Mouse (Mus musculus) CH12.LX (cell line): Measurements from ENCODE around the gene Tmem132c. TPM values are rescaled to one million over a fixed set of nuclear protein-coding genes. Genes with fewer than 3 reads are reported as not detected.
"Not testable (repeated sequence)": the region's sequence is repeated elsewhere in the genome, so short reads cannot be mapped to it uniquely, and the experiment has no call there.

Source experiments
- DNase-seq: peaks from one replicate; pipeline ENCODE4 v3.0.0-alpha.2; 2013; ENCODE audit errors: extremely low read depth
- H3K27ac ChIP-seq: 2 replicates; pipeline ENCODE4 v1.5.1; 2012; ENCODE audit warnings: low read depth, mild to moderate bottlenecking, control low read depth, moderate library complexity; ENCODE audit not compliant: insufficient read depth
- H3K27me3 ChIP-seq: replicated peaks from 2 replicates; pipeline ENCODE3; 2012; ENCODE audit warnings: inconsistent platforms
- H3K36me3 ChIP-seq, 2 experiments: replicated peaks in 1 of 2; 2 replicates each; pipeline versions ENCODE3 to v1.6.1; 2012; ENCODE audit warnings: inconsistent platforms in 1 of 2, low read length in 1 of 2, mild to moderate bottlenecking in 1 of 2, mixed read lengths in 1 of 2, moderate library complexity in 1 of 2; ENCODE audit not compliant: control insufficient read depth in 1 of 2, insufficient read depth in 1 of 2
- H3K4me1 ChIP-seq, 2 experiments: 2 replicates each; pipeline ENCODE4 v1.6.1; 2012; ENCODE audit warnings: inconsistent platforms in 1 of 2, moderate library complexity in 1 of 2; ENCODE audit not compliant: insufficient read depth in 2 of 2, control insufficient read depth in 1 of 2
- H3K4me2 ChIP-seq: 2 replicates; pipeline ENCODE4 v1.6.1; 2012; ENCODE audit warnings: low read depth, mild to moderate bottlenecking, control low read depth; ENCODE audit not compliant: poor library complexity, insufficient read depth, severe bottlenecking
- H3K4me3 ChIP-seq, 3 experiments: fragments of 150-350 bp in 1 of 3; sonication (generic) in 1 of 3; replicated peaks in 1 of 3; 2 replicates each; pipeline versions ENCODE3 to v1.5.1; 2011 to 2012; ENCODE audit warnings: low read depth in 2 of 3, low read length in 2 of 3, mild to moderate bottlenecking in 2 of 3, moderate library complexity in 2 of 3, control low read depth in 1 of 3, improper control_type of control experiment in 1 of 3, inconsistent platforms in 1 of 3, mixed read lengths in 1 of 3; ENCODE audit not compliant: poor library complexity in 1 of 3
- H3K79me2 ChIP-seq: replicated peaks from 2 replicates; pipeline ENCODE4 v1.6.1; 2012; ENCODE audit warnings: mild to moderate bottlenecking, moderate library complexity; ENCODE audit not compliant: control insufficient read depth, poor library complexity, insufficient read depth, severe bottlenecking; ENCODE audit errors: extremely low read depth
- H3K9ac ChIP-seq: 2 replicates; pipeline ENCODE4 v1.6.1; 2012; ENCODE audit warnings: low read depth, mild to moderate bottlenecking, control low read depth, moderate library complexity; ENCODE audit not compliant: insufficient read depth
- H3K9me3 ChIP-seq: replicated peaks from 2 replicates; pipeline ENCODE3; 2012; ENCODE audit warnings: low read length, inconsistent platforms, mixed read lengths
- BHLHE40 ChIP-seq: IDR thresholded peaks from 2 replicates; pipeline ENCODE4 v1.6.1; 2011; ENCODE audit warnings: mild to moderate bottlenecking, low read depth, low read length, improper control_type of control experiment
- CHD1 ChIP-seq: IDR thresholded peaks from 2 replicates; pipeline ENCODE4 v1.6.1; 2012; ENCODE audit warnings: low read depth, low read length, improper control_type of control experiment, inconsistent platforms
- CTCF ChIP-seq, 2 experiments: IDR thresholded peaks in 1 of 2; conservative IDR thresholded peaks in 1 of 2; 2 replicates each; pipeline ENCODE4 v1.5.1; 2011 to 2012; ENCODE audit warnings: low read depth in 2 of 2, low read length in 2 of 2, improper control_type of control experiment in 1 of 2, inconsistent platforms in 1 of 2, mild to moderate bottlenecking in 1 of 2, moderate library complexity in 1 of 2
- E2F4 ChIP-seq: IDR thresholded peaks from 2 replicates; pipeline ENCODE4 v1.6.1; 2011; ENCODE audit warnings: low read depth, low read length, improper control_type of control experiment; ENCODE audit not compliant: insufficient replicate concordance
- GABPA ChIP-seq: IDR thresholded peaks from 2 replicates; pipeline ENCODE4 v1.6.1; 2012; ENCODE audit warnings: low read depth, low read length, improper control_type of control experiment, inconsistent platforms; ENCODE audit not compliant: insufficient replicate concordance
- IRF4 ChIP-seq: IDR thresholded peaks from 2 replicates; pipeline ENCODE4 v1.6.1; 2014; ENCODE audit warnings: low read depth, mild to moderate bottlenecking, inconsistent platforms, low read length, improper control_type of control experiment
- JUN ChIP-seq: IDR thresholded peaks from 2 replicates; pipeline ENCODE4 v1.6.1; 2011; ENCODE audit warnings: low read depth, mild to moderate bottlenecking, low read length, improper control_type of control experiment, moderate library complexity; ENCODE audit not compliant: insufficient read depth
- JUND ChIP-seq: conservative IDR thresholded peaks from 2 replicates; pipeline ENCODE4 v1.6.1; 2011; ENCODE audit warnings: low read depth, low read length, improper control_type of control experiment
- MAFK ChIP-seq: IDR thresholded peaks from 2 replicates; pipeline ENCODE4 v1.6.1; 2011; ENCODE audit warnings: low read length, improper control_type of control experiment; ENCODE audit not compliant: insufficient replicate concordance
- MEF2A ChIP-seq: IDR thresholded peaks from 2 replicates; pipeline ENCODE4 v1.6.1; 2014; ENCODE audit warnings: low read depth, mild to moderate bottlenecking, inconsistent platforms, low read length, improper control_type of control experiment, borderline replicate concordance
- MYC ChIP-seq: IDR thresholded peaks from 2 replicates; pipeline ENCODE4 v1.6.1; 2011; ENCODE audit warnings: low read depth, mild to moderate bottlenecking, improper control_type of control experiment, low read length
- NRF1 ChIP-seq: IDR thresholded peaks from 2 replicates; pipeline ENCODE4 v1.6.1; 2014; ENCODE audit warnings: low read depth, mild to moderate bottlenecking, inconsistent platforms, low read length, improper control_type of control experiment, moderate library complexity
- PAX5 ChIP-seq: IDR thresholded peaks from 2 replicates; pipeline ENCODE4 v1.6.1; 2012; ENCODE audit warnings: low read length, inconsistent platforms, mixed read lengths
- POLR2A ChIP-seq: IDR thresholded peaks from 2 replicates; pipeline ENCODE4 v1.6.1; 2011; ENCODE audit warnings: low read depth, mild to moderate bottlenecking, improper control_type of control experiment, low read length
- POLR2AphosphoS2 ChIP-seq: IDR thresholded peaks from 2 replicates; pipeline ENCODE4 v1.6.1; 2011; ENCODE audit warnings: low read depth, low read length, improper control_type of control experiment
- RCOR1 ChIP-seq: conservative IDR thresholded peaks from 2 replicates; pipeline ENCODE4 v1.6.1; 2012; ENCODE audit warnings: low read depth, mild to moderate bottlenecking, inconsistent platforms, low read length, improper control_type of control experiment
- SIN3A ChIP-seq: IDR thresholded peaks from 2 replicates; pipeline ENCODE4 v1.6.1; 2012; ENCODE audit warnings: low read length, improper control_type of control experiment, inconsistent platforms
- SMC3 ChIP-seq: IDR thresholded peaks from 2 replicates; pipeline ENCODE4 v1.6.1; 2011; ENCODE audit warnings: low read depth, low read length, improper control_type of control experiment
- TBP ChIP-seq: conservative IDR thresholded peaks from 2 replicates; pipeline ENCODE4 v1.6.1; 2011; ENCODE audit warnings: low read depth, low read length, improper control_type of control experiment
- USF2 ChIP-seq: conservative IDR thresholded peaks from 2 replicates; pipeline ENCODE4 v1.6.1; 2011; ENCODE audit warnings: low read depth, low read length, improper control_type of control experiment
- ZC3H11A ChIP-seq: IDR thresholded peaks from 2 replicates; pipeline ENCODE4 v1.6.1; 2012; ENCODE audit warnings: low read depth, mild to moderate bottlenecking, inconsistent platforms, low read length, improper control_type of control experiment
- ZKSCAN1 ChIP-seq: IDR thresholded peaks from 2 replicates; pipeline ENCODE4 v1.6.1; 2012; ENCODE audit warnings: low read depth, inconsistent platforms, low read length, improper control_type of control experiment, borderline replicate concordance
- ZMIZ1 ChIP-seq: IDR thresholded peaks from 2 replicates; pipeline ENCODE4 v1.6.1; 2012; ENCODE audit warnings: low read depth, mild to moderate bottlenecking, inconsistent platforms, low read length, improper control_type of control experiment
- dilution Hi-C: fragments of 300-500 bp; cut with MboI; formaldehyde crosslinking; loops from 2 replicates; pipeline ENCODE4 v1.14.3; 2020; ENCODE audit warnings: low sequenced_read_pairs; ENCODE audit not compliant: extremely low pct_unique_long_range_greater_than_20kb, extremely low pct_ligation_motif_present
- in situ Hi-C: fragments of 300-500 bp; cut with MboI; formaldehyde crosslinking; loops from 3 replicates; pipeline ENCODE4 v1.14.3; 2019; ENCODE audit warnings: low sequenced_read_pairs, low pct_ligation_motif_present, low pct_unique_long_range_greater_than_20kb, mixed read lengths
- polyA plus RNA-seq: library from polyadenylated mRNA; unstranded; fragments of >175 nt; gene quantifications from 2 replicates; pipeline ENCODE4 v1.2.1, GENCODE M21; 2012; ENCODE audit warnings: low read depth; ENCODE audit not compliant: insufficient read length
- total RNA-seq, 2 experiments: library from RNA; depleted of rRNA; stranded (reverse); fragments of 300-350 nt in 1 of 2; fragments of >200 nt in 1 of 2; gene quantifications; 2 replicates each; pipeline ENCODE4 v1.2.3; 2012 to 2014

Tmem132c gene
- total and polyA plus RNA-seq, 3 experiments = not detected

DNA sequence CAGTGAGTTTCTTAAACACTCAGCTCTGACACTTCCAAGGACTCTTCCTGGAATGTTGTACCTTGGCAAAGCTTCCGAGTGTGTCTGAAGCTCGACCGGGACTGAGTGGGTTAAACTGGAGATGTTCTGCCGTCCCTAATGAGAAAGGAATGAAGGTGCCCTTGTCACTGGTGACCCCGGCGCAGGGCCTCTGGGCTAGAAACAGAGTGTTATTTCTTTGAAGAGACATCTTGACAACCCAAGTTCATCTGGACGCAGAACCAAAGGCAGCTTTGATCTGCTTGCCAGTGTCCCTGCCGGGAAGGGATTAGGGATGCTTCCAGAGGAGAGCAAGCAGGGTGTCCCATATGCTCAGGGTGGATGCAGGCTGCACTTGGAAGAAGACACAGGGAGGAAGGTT is 114.2 kb downstream of the Tmem132c start:
- dilution Hi-C loops (no loop called here), in situ Hi-C loops (no loop called here)
- no peak overlapping the region for H3K4me2 ChIP-seq
- DNase-seq = no peak
- peaks cover 77% of the 10 kb centered on the region for H3K9me3 ChIP-seq
- no peaks in the 10 kb centered on the region for H3K4me1 ChIP-seq
- H3K79me2 ChIP-seq = no peaks in the 10 kb centered on the region
- no peak overlapping the region for H3K27ac ChIP-seq
- no peak overlapping the region for H3K9ac ChIP-seq
- TF ChIP-seq BHLHE40 (no peak), MAFK (no peak), CHD1 (no peak), NRF1 (no peak), RCOR1 (no peak), ZKSCAN1 (no peak), PAX5 (no peak), JUN (no peak), SIN3A (no peak), USF2 (no peak), POLR2A (no peak), ZC3H11A (no peak), GABPA (no peak)
- H3K4me3 ChIP-seq = no peak overlapping the region
- H3K27me3 ChIP-seq = no peaks in the 10 kb centered on the region
- no peaks in the 10 kb centered on the region for H3K36me3 ChIP-seq

DNA sequence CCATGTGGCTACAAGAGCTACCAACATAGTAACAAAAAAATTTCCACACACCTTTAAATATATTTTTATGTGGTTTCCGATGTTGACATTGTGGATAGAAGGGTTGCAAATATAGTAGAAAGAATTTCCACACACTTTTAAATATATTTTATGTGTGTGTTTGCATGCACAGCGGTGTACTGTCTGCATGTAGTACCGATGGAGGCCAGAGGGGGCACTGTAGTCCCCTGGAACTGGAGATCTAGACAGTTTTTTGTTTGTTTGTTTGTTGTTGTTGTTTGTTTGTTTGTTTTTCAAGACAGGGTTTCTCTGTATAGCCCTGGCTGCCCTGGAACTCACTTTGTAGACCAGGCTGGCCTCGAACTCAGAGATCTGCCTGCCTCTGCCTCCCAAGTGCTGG is 116.3 kb downstream of the Tmem132c start:
- H3K36me3 ChIP-seq, dilution Hi-C loops, H3K9ac ChIP-seq, H3K4me2 ChIP-seq, H3K27me3 ChIP-seq, H3K4me3 ChIP-seq, H3K27ac ChIP-seq, H3K79me2 ChIP-seq, in situ Hi-C loops, DNase-seq, H3K4me1 ChIP-seq: not testable (repeated sequence)
- peaks cover 77% of the 10 kb centered on the region for H3K9me3 ChIP-seq

DNA sequence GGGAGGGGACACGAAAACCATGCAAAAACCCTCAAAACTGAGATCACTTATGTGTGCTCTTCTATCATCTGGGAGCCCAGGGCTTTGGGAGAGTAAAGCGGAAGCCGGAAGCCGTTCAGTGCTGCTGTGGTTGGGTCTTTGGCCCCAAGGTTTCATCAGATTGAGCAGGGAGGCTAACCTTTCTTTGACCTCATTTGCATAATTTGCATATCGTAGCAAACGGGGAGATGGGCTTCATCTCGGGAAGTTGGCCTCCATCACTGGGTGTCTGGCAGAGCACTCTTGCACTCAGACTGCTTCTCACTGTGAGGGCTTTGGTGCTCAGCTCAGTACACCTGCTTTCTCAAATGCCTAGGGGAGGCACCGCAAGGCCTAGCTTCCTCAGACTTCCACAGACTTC is 119.5 kb downstream of the Tmem132c start:
- no peak overlapping the region for H3K4me2 ChIP-seq
- no peaks in the 10 kb centered on the region for H3K36me3 ChIP-seq
- dilution Hi-C loops = no loop called here
- no peaks in the 10 kb centered on the region for H3K27me3 ChIP-seq
- no peak for TF ChIP-seq GABPA
- no peak for TF ChIP-seq POLR2A
- TF ChIP-seq TBP = no peak
- no peak for TF ChIP-seq ZMIZ1
- TF ChIP-seq USF2 = no peak
- no peak for TF ChIP-seq MYC
- TF ChIP-seq RCOR1 = no peak
- no peak for TF ChIP-seq POLR2AphosphoS2
- no peak for TF ChIP-seq CHD1
- no peak for TF ChIP-seq IRF4
- no peak for TF ChIP-seq E2F4
- no peak for TF ChIP-seq SIN3A
- no peak for TF ChIP-seq CTCF (conservative IDR thresholded peaks at IDR 0.05 in 1 of 2, IDR thresholded peaks at IDR 0.05 in 1 of 2; ENCODE audit: low read depth in 2 of 2, low read length in 2 of 2)
- TF ChIP-seq JUN = no peak
- TF ChIP-seq NRF1 = no peak
- no peak for TF ChIP-seq MEF2A
- TF ChIP-seq JUND = no peak
- TF ChIP-seq SMC3 = no peak
- no peak for TF ChIP-seq PAX5
- TF ChIP-seq, all 38 proteins: peak for 0
- no peaks in the 10 kb centered on the region for H3K4me1 ChIP-seq
- in situ Hi-C loops = no loop called here
- no peak overlapping the region for H3K27ac ChIP-seq
- DNase-seq = no peak
- H3K9me3 ChIP-seq = peaks cover 83% of the 10 kb centered on the region
- no peaks in the 10 kb centered on the region for H3K79me2 ChIP-seq
- H3K9ac ChIP-seq = no peak overlapping the region
- H3K4me3 ChIP-seq = no peak overlapping the region
